Mouse (Mus musculus) right cerebral cortex, postnatal 14 days (tissue): ENCODE results near the gene Shtn1.
A peak's percentile ranks its signal among the peaks of the same experiment; 100 is the strongest.

ENCODE experiments used
- DNase-seq: peaks from one replicate; pipeline ENCODE4 v3.0.0; 2022

The Shtn1 gene

DNA sequence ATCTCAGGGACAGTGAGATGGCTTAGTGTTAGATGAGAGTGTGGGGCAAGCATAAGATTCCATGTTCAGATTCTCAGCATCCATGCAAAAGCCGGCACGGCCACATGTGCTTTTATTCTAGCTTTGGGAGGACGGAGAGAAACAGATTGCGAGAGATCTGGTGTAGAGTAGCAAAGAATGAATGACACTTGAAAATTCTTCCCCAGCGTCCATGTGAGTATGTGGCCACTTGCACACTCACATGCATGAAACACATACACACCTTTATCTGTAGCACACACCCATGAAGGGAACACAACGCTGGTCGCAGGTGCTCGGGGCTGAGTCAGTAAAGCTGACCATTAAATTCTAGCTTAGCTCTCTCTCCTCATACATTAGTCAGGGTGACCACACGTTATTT lies 24.3 kb downstream of the Shtn1 start:
- no peak for DNase-seq

DNA sequence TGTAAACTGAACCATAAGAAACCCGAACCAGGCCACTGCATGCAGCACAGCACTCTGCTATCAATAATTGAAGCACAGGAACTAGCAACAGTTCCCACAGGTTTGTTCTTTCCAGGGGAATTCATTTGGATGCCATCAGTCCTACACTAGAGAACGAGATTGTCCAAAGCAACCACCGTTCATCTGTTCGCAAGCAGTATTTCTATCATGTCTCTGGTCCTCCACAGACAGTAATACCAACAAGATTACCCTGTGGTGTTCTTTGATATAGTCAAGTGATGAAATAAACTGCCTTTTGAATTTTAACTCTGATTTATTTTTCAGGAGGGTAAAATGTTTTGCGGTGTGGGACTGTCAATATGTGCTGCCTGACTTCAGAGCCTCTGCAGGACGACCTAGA lies 27.0 kb downstream of the Shtn1 start:
- no peak for DNase-seq

DNA sequence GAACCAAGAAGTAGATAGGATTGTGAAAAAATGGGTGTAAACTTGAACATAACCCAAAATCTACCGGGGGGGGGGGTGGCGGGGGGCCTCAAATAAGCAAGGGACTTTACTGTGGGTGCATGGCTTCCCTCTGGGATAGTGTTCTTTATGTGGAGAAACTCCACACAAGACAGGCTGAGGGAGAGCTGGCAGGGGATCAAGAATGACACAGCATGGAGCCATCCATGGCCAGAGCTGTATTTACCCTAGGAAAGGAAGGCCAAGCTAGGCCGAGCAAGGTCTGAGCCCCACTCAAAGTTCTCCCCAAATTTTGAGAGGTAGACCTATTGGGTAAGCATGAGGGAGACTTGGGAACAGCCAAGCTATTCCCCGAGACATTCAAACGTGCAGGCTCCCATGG lies 28.4 kb downstream of the Shtn1 start:
- no peak for DNase-seq

DNA sequence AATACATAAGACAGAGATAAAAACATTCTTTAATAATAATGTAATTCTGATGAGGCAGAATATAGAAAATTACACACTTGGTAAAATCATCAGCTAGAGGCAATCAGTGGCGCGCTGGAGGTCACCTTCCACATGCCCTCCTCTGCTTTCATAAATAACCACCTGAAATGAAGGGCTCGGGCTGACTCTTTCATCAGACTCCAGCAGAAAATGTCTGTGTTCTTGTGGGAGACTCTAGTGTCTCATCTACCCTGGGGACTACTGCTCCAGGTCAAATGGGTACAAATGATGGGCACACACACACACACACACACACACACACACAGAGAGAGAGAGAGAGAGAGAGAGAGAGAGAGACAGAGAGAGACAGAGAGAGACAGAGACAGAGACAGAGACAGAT lies 34.8 kb downstream of the Shtn1 start:
- no peak for DNase-seq

DNA sequence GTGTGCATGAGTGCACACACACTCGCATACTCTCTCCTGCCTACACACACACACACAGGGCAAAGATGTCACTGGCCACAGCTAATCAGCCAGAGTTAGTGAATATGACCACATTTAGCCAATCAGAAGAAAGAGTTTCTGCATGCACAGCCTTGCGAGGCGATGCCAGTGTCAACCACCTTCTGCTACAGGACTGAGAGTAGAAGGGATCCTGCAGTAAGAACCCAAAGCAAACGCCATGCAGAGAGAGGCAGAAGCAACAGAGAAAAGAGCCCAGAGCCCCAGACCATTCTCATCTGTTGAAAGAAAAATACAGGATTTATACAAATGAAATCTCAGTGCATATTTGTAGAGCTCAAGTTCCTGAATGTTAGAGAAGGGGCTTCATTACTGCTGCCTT lies 37.1 kb downstream of the Shtn1 start:
- DNase-seq, result no peak

DNA sequence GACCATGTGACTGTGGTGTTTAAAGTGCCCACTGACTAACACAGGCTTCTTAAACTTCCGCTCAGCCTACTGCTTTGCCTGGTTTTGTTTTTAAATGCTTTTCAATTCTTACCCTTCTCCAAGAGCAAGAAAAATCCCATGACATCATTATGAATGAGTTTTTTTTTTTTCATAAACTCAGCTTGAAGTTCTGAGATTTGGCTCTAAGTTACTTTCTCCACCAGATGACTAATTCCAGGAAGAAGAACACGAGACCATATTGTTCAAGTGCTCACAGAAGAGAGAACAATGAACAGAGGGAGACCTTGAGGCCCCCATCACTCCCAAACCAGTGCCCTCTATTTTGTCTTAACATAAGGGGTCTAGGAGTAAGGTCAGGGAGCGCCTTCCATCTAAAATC lies 39.1 kb downstream of the Shtn1 start:
- no peak for DNase-seq

DNA sequence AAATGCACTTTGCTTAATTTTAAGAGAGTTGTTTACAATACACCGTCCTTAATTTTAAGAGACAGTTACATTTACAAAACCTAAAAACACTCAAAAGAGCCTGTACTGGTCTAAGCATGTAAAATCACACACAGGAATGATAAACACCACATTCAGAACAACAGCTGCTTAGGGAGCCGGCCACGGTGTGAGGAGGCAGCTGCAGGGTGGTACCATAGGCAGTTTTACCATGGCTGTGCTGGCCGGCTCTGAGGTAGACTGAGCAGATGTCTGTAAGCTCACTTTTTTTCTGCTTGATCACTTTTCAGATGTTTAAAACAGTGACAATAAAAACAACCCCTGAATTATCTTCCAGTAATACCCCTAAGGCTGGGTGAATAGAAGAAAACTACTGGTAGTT lies 42.7 kb downstream of the Shtn1 start:
- no peak for DNase-seq

DNA sequence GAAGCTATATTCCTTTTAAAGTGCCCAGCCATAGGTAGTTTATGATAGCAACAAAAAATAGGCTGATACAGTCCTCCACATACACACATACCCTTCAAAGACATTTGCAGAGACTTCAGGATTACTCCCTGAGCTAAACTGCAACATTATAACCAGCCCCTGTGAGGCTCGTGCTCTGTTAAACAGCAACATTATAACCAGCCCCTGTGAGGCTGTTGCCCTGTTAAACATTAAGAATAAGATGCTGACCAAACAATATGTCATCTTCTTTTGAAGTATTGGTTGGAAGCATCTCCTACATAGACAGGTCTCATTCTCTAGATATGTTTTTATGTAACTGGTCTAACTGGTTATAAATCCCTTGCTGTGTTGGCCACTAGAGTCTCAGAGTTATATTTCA lies 45.7 kb downstream of the Shtn1 start:
- no peak for DNase-seq

DNA sequence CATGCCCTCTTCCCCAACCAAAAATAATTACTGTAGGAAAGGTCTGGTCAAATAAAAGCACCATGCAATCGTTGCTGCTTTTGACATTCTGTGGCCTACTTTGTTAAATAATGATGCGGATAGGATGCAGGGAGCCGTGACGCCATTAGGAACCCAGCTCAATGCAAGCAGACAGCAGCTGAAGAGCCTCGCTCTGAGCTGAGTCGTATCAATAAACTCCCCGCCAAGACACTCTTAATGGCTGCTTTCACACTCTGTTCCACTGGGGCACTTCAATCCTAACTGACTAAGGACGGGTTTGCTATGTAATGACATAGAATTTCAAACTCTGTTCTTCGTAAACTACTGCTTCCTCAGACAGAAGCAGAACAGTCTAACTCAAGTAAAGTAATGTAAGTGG lies 46.9 kb downstream of the Shtn1 start:
- no peak for DNase-seq

DNA sequence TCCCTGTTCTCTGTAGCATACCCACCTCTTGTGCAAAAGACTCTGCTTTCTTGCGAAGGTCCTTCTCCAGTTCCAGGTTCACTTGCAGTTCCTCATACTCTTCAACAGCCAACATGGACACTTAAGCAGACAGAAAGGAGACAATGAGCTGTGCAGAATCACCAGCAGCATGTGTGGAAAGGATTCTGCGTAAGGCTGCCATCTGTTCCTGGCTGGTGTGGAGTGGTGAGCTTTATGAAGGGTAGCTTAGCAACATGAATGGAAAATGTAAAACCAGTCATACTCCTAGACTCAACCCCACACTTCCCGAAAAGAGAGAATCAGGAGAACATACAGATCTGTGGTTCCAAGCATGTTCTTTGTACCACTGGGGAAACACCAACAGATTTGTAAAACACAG lies 47.8 kb downstream of the Shtn1 start:
- DNase-seq, result no peak

DNA sequence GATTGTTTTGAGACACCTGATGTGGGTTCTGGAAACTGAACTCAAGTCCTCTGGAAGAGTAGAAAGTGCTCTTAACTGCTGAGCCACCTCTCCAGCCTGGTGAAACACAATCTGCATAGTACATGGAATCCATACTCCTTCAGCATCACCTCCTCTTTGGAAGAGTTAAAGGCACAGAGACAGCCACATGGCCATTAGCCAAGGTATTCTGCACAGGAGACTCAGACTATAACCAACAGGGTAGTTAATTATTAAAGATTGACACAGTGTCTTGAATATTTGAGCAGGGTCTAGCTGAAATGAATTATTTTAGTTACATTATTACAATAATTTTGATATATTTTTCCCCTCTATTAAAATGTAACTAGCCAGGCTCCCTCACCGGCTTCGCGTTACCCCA lies 52.0 kb downstream of the Shtn1 start:
- no peak for DNase-seq

DNA sequence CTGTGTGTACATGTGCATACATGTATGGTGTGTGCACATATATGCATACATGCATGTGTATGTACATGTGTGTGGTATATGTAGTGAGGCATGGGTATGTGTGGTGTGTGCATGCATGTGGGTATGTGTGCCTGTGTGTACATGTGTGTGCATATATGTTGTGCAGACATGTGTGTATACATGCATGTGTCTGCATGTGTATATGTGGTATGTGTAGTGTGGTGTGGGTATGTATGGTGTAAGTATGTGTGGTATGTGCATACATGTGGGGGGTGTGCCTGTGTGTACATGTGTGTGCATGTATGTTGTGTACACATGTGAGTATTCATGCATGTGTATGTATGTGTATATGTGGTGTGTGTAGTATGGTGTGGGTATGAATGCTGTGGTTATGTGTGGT lies 54.3 kb downstream of the Shtn1 start:
- DNase-seq, result no peak

DNA sequence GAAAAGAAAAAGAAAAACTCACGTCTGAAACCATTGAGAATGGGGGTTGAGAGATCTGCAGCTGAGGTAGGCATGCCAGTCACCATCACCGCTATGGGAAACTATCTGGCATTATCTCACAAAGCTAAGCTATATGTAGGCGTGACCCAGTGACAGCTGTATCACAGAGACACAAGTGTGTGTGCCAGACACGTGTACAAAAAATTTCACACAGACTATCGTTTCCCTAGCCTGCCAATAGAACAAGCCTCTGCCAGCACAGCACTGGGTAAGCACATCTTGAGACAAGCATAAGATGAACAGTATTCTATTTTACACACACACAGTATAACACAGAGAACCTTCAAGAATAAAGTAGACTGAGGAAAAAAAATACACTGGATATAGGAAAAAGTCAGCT lies 65.1 kb downstream of the Shtn1 start:
- no peak for DNase-seq

DNA sequence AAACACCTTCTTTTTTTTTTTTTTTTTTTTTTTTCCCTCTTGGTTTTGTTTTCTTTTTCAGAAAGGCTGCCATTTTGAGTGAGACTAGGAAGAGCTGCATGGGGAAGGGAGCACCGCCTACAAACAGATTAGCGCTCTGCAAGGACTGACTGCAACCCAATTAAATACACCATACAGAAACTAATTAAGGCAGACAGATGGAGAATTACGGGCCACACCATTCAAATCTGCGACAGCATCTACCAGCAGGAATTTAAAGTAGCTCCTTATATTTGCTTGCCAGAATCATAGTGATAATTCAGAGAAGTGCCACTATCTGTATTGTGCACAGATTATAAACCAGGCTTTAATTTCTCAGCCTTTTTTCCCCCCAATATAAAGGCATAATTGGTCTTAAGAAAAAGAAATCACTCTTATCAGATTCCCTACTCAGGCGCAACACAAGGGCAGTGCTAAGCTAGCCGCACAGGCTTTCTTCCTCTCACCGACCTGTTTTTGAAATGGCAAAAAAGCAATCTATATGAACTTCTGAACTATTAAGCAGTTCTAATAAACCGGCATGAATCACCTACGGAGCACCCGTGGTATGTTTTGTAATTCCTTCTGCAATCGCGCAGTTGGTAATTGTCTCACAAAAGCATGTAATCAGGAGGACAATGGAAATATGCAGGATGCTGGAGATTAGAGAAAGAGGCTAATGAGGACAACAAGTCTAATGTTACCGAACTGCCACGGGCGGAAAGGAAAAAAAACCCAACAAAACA lies 69.1 kb downstream of the Shtn1 start:
- DNase-seq, result no peak

DNA sequence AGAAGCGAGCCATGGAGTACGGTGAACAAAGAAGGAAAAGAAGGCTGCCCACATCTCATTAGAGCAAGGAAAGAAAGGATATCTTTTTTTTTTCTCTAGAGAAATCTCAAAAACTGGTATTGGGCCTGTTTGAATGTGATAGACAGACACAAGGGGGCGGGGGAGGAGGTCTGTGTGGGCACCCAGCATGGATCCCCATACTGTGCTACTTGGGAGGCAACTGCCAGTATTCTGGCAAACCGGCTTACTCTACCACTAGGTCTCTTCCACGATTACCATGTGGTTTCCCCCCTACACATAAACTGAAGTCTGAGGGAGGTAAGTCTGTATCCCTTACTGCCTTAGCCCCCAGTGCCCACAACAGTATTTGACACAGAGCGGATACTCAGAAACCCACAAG lies 73.1 kb downstream of the Shtn1 start:
- DNase-seq, result no peak

DNA sequence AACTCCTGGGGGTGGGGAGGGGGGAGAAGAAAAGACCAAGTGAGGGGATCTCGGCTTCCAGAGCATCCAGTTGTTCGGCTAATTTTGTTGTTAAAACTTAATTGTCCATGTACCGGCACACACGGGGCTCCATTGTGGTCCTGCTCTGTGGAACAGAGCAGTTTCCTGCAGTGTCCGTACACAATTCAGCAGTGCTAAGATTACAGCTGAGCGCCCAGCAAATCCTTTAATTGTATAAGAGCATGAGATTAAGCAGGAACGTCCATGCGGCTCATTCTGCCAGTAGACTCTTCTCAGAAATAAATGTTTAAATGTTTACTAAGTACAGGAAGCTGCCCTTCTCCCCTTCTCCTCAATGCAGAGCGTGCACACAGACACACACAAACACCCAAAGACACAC lies 94.3 kb downstream of the Shtn1 start:
- DNase-seq, result no peak

DNA sequence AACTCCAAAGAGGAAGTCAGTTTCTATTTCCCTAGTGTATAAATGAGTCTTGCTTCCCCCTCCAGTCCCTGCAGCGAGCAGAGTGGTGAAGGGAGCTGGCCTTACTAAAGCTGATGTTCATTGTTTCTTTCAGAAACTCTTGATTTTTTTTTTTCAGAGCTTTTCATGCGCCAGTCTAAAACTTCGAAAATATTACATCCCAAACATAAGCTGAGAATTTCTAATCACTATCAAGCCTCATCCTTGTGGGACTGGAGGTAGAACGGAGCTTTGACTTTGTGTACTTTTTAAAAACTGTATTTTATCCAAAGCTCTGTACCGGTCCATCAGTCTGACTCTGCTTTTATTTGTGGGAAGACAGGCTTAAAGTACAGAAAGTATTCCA lies 95.9 kb downstream of the Shtn1 start:
- no peak for DNase-seq

DNA sequence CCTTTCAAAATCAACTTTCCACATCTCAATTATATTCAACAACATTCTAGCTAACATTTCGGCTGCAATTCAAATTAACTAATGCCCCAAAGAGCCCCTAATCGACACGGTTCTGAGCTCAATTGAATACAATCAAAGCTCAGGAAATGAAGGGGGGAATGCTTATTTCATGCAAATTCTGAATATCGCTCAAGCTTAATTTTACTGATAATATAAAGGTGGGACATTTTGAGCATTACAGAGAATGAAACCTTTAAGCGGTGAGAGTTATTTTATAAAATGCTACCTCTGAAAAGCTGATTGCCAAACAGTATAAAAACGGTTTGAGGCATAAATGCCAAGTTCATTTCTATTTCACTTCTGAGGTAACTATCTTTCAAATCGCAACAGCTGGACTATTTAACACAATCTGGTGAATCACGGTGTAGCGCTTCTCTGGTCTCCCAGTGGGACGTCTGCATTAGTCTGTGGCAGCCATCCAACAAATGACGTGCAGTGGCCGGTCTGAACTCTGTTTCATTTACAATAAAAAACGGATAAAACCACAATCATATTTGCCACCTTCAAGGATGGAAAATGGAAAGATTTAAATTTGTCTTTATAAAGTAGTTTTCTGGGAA lies 96.4 kb downstream of the Shtn1 start:
- DNase-seq, result peak; percentile 32

DNA sequence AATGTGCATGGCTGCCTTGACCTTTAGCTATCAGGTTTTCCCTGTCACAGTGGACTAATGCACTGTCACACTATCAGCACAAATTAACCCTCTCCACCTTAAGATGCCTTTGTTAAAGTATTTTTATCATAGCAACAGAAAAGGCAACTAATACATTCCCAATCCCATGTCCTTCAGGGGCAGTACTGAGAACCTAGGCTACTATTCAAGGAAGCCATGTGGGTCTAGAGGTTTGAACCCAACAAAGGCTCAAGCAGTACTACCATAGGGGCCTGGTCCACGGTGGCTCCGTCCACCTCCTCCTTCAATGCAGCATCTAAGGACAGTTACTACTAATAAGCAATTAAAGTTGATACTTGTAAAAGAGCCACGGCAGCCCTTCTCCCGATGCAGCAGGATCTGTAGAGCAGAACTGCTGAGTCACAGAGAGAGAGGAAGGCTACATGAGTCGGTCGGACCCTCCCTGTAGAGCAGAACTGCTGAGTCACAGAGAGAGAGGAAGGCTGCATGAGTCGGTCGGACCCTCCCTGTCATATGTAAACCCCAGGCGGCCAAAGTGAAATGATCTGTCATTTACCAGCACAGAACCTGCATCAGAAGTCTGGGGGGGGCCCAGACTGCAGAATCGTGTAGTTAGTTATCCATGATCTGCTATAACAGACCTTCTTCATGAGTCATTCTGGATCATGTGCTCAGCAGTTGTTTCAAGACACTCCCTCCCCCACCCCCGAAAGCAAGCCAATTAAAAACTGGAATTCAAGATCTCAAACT lies 97.3 kb downstream of the Shtn1 start:
- no peak for DNase-seq

DNA sequence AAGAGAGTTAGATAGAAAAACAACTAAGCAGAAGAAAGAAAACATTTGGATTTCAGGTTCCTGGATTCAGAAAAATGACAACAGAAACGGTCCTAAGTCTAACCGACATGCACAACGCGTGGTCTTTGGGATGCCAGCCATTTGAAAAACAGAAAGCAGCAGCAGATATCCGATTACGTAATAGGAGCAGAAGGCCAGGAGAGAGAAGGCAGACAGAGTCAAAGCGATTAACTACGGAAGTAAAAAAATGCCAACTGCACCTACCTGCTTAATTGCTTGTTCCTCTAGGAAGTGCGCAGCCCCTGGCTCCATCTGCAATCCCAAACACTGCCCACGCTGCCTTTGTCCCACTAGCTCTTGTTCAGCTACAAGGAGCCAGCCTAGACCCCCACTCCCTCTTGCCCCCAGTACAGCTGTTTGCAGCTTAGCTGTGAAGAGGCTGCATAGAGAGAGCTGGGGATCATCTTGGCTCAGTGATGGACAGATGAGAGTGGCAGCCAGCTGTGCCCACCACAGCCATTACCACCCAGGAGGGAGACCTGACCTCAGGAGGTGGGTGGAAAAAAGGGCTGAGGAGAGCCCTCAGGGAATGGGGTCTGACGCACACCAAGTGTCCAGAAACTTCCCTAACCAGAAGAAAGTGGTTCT lies 100.6 kb downstream of the Shtn1 start:
- no peak for DNase-seq

DNA sequence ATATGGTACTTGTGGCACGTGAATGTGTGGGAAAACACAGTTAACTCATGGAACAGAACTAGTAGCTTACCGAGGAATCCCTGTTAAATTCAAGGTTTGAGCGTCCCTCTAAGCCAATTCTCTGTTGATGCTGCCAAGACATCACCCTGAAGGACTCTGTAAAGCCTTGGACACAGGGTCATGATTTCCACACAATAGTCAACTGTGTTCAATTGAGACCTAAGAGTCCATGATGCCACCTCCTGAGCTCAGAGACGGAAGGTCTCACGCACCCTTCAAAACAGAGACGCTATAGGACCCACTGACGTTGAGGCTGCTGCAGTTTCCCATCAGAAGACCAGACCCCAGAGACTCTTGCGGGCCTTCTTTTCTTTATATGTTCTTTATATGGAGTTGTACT lies 101.8 kb downstream of the Shtn1 start:
- DNase-seq, result no peak

DNA sequence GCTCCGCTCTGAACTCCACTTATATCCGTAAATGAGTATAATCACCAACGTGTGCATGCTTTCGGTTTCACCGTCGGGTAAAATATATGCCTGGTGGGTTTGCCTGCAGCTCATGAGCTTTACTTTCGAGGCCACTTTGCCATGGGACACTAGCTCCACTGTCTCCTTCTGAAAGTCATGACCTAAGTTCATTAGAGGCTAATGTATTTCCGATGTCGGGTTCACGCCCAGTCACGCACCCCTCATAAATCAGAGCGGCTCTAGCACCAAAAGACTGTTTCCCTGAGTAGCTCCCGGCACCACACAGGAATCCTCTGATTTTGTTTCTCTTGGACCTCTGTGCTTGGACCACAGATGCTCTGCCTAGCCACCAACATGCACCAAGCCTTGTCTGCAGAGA lies 105.1 kb downstream of the Shtn1 start:
- no peak for DNase-seq

DNA sequence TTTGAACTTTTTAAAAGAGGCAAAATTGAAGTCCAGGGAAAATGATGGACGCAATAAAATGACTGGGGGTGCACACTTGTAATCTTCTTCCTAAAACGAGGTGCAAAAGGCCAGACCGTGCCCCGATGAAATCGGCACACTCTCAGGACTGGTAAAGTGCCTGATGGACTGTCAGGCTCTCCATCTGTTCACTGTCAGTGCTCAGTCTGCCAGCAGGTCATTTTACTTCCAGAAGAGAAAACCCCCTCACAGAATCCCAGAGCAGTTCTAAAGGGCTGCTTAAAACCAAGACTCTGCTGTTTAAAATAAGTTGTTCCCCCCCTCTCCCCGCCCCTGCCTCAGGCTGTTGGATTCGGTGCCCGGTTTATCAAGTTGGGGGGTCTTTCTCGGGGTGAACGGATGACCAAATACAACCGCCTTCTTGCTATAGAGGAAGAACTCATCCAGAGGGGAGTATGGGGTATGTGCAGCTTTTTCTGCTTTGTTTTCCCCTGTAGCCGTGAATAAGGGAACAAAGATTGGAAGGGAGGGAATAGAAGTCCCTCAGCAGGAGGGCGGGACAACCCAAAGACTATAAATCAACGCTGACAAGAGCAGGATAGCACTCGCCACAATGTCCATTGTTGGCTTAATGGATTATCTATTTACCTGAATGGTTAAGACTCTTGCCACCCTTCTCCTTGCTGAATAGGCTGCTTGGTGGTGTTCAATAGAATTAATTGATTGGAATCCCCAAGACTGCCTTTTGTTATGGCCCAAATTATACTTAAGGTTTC lies 107.0 kb downstream of the Shtn1 start:
- DNase-seq, result no peak
